In genomic region chr5:77473896-77474486, GRCm38 (mm10) we compare ENCODE assay signal across 20 mouse cellular contexts.
DNase-seq lines count a peak whose midpoint lies in the region; ATAC-seq and TF ChIP-seq lines count a peak whose summit lies in the region.
"Had no signal": no experiment of that assay in that cellular context is flagged by ENCODE, and none has a peak within 500 bp of the region (broad histone marks: within the 10 kb centered on the region; RNA-seq: fewer than 3 reads in every experiment).

No protein-coding gene starts in this region.

- no peak overlapping the region for H3K9ac ChIP-seq in forebrain, embryonic 15.5 days (replicated peaks)
- H3K9ac ChIP-seq in forebrain, postnatal 0 days, result no peak overlapping the region
- no peak overlapping the region for H3K9ac ChIP-seq in midbrain, embryonic 15.5 days
- no peak overlapping the region for H3K9ac ChIP-seq in midbrain, embryonic 13.5 days (replicated peaks)
- H3K9ac ChIP-seq: lung, embryonic 14.5 days; neural tube, embryonic 12.5 days; stomach, embryonic 15.5 days had no signal

- peak; percentile 32; the same call in 1 of the 2 replicates for ATAC-seq in forebrain, embryonic 15.5 days (replicated peaks)
- ATAC-seq in forebrain, postnatal 0 days, result no peak
- 0 out of 2 replicates have a peak, but pooled peaks have one; percentile 42 for ATAC-seq in midbrain, embryonic 15.5 days (replicated peaks)
- ATAC-seq in midbrain, embryonic 13.5 days, result no peak
- ATAC-seq: midbrain, embryonic 16.5 days; Patski had no signal

- H3K4me2 ChIP-seq in forebrain, embryonic 15.5 days (replicated peaks), result no peak overlapping the region
- no peak overlapping the region for H3K4me2 ChIP-seq in forebrain, postnatal 0 days (ENCODE audit: low read depth)
- no peak overlapping the region for H3K4me2 ChIP-seq in midbrain, embryonic 15.5 days
- H3K4me2 ChIP-seq in midbrain, embryonic 13.5 days (replicated peaks), result no peak overlapping the region
- H3K4me2 ChIP-seq: heart, embryonic 11.5 days; liver, embryonic 11.5 days; lung, embryonic 14.5 days; neural tube, embryonic 12.5 days; stomach, embryonic 15.5 days had no signal

- H3K36me3 ChIP-seq in forebrain, embryonic 15.5 days, result no peaks in the 10 kb centered on the region
- no peaks in the 10 kb centered on the region for H3K36me3 ChIP-seq in forebrain, postnatal 0 days (ENCODE audit: insufficient read depth)
- H3K36me3 ChIP-seq in midbrain, embryonic 15.5 days (replicated peaks), result no peaks in the 10 kb centered on the region
- H3K36me3 ChIP-seq in midbrain, embryonic 13.5 days, result no peaks in the 10 kb centered on the region
- H3K36me3 ChIP-seq: neural tube, embryonic 12.5 days; stomach, embryonic 15.5 days had no signal

- no peaks in the 10 kb centered on the region for H3K4me1 ChIP-seq in forebrain, embryonic 15.5 days
- no peaks in the 10 kb centered on the region for H3K4me1 ChIP-seq in forebrain, postnatal 0 days (ENCODE audit: insufficient read depth)
- H3K4me1 ChIP-seq in midbrain, embryonic 15.5 days, result no peaks in the 10 kb centered on the region
- no peaks in the 10 kb centered on the region for H3K4me1 ChIP-seq in midbrain, embryonic 13.5 days (replicated peaks)
- H3K4me1 ChIP-seq: neural tube, embryonic 12.5 days; stomach, embryonic 15.5 days had no signal

- WGBS in forebrain, embryonic 15.5 days, result 65% methylated on average over 8 of the region's 8 CpGs
- 61% methylated on average over 8 of the region's 8 CpGs for WGBS in forebrain, postnatal 0 days
- 71% methylated on average over 8 of the region's 8 CpGs for WGBS in midbrain, embryonic 15.5 days
- WGBS in midbrain, embryonic 13.5 days, result 81% methylated on average over 8 of the region's 8 CpGs

- no peaks in the 10 kb centered on the region for H3K27me3 ChIP-seq in forebrain, embryonic 15.5 days
- H3K27me3 ChIP-seq in forebrain, postnatal 0 days (ENCODE audit: insufficient read depth, low read length), result no peaks in the 10 kb centered on the region
- H3K27me3 ChIP-seq in midbrain, embryonic 15.5 days (replicated peaks), result no peaks in the 10 kb centered on the region
- H3K27me3 ChIP-seq in midbrain, embryonic 13.5 days, result no peaks in the 10 kb centered on the region
- H3K27me3 ChIP-seq: neural tube, embryonic 12.5 days; Patski; stomach, embryonic 15.5 days had no signal

- peak; percentile 9 for DNase-seq in adrenal gland, adult 2 months
- DNase-seq in adrenal gland, postnatal 10 days, result no peak
- DNase-seq in forebrain, postnatal 0 days, result no peak
- peak; percentile 69 to 74 for DNase-seq in cerebellum, postnatal 14 days
- DNase-seq in lung, postnatal 25 days (ENCODE audit: low spot score), result no peak
- DNase-seq: gastrocnemius, postnatal 25 days; kidney, adult 18-20 months; kidney, postnatal 14 days; layer of hippocampus, adult 9-11 months; lung, embryonic 14.5 days; spleen, adult 18-20 months had no signal

- no peak overlapping the region for H3K4me3 ChIP-seq in forebrain, embryonic 15.5 days
- no peak overlapping the region for H3K4me3 ChIP-seq in forebrain, postnatal 0 days (ENCODE audit: low read depth, low read length)
- no peak overlapping the region for H3K4me3 ChIP-seq in midbrain, embryonic 15.5 days
- no peak overlapping the region for H3K4me3 ChIP-seq in midbrain, embryonic 13.5 days (replicated peaks)
- H3K4me3 ChIP-seq: neural tube, embryonic 12.5 days; stomach, embryonic 15.5 days had no signal

- TF ChIP-seq CTCF in forebrain, postnatal 0 days (IDR thresholded peaks at IDR 0.05; ENCODE audit: low read depth), result no peak

- H3K27ac ChIP-seq in forebrain, embryonic 15.5 days (replicated peaks), result no peak overlapping the region
- H3K27ac ChIP-seq in forebrain, postnatal 0 days (ENCODE audit: low read depth, low read length), result no peak overlapping the region
- H3K27ac ChIP-seq in midbrain, embryonic 15.5 days, result no peak overlapping the region
- H3K27ac ChIP-seq in midbrain, embryonic 13.5 days, result no peak overlapping the region
- H3K27ac ChIP-seq: neural tube, embryonic 12.5 days; stomach, embryonic 15.5 days had no signal

- H3K9me3 ChIP-seq in forebrain, embryonic 15.5 days, result no peaks in the 10 kb centered on the region
- H3K9me3 ChIP-seq in forebrain, postnatal 0 days (ENCODE audit: low read length), result no peaks in the 10 kb centered on the region
- no peaks in the 10 kb centered on the region for H3K9me3 ChIP-seq in midbrain, embryonic 15.5 days
- no peaks in the 10 kb centered on the region for H3K9me3 ChIP-seq in midbrain, embryonic 13.5 days
- H3K9me3 ChIP-seq: neural tube, embryonic 12.5 days; stomach, embryonic 15.5 days had no signal

Comparison
In these comparisons a context has a peak if more than half of its experiments do, and no peak if none do; other contexts are left out.
1. DNase-seq: peak in adrenal gland, adult 2 months (single experiment) and cerebellum, postnatal 14 days (2 of 2); none in adrenal gland, postnatal 10 days (single experiment), forebrain, postnatal 0 days (single experiment) and lung, postnatal 25 days (single experiment).
2. ATAC-seq: peak in forebrain, embryonic 15.5 days (single experiment) and midbrain, embryonic 15.5 days (single experiment); none in forebrain, postnatal 0 days (single experiment) and midbrain, embryonic 13.5 days (single experiment).